Mouse (Mus musculus) kidney, adult 18-20 months (tissue): ENCODE measurements around the gene Ccdc93.

ENCODE experiments used
- DNase-seq: peaks from one replicate; pipeline ENCODE4 v3.0.0; 2021

The Ccdc93 gene

GRCm38 (mm10) chr1:121527600-121528398, 97.0 kb downstream of the Ccdc93 start:
- no peak for DNase-seq

- no peak for DNase-seq
Measured at GRCm38 (mm10) chr1:121528399-121528720, 97.5 kb downstream of the Ccdc93 start, which contains the start of gene Htr5b. Gene Htr5b, minus strand, starts transcription at chr1:121528465.

- no peak for DNase-seq
Measured at GRCm38 (mm10) chr1:121529286-121529685, 98.4 kb downstream of the Ccdc93 start.

GRCm38 (mm10) chr1:121531439-121531838, 100.6 kb downstream of the Ccdc93 start:
- no peak for DNase-seq

- no peak for DNase-seq
Measured at GRCm38 (mm10) chr1:121540361-121540760, 109.5 kb downstream of the Ccdc93 start.

- DNase-seq: no peak
Measured at GRCm38 (mm10) chr1:121546844-121547243, 116.0 kb downstream of the Ccdc93 start.

GRCm38 (mm10) chr1:121548667-121549066, 117.8 kb downstream of the Ccdc93 start:
- no peak for DNase-seq

GRCm38 (mm10) chr1:121549456-121549855, 118.6 kb downstream of the Ccdc93 start:
- no peak for DNase-seq

GRCm38 (mm10) chr1:121550801-121551456, 120.1 kb downstream of the Ccdc93 start:
- DNase-seq: no peak

- no peak for DNase-seq
Measured at GRCm38 (mm10) chr1:121551457-121551835, 120.6 kb downstream of the Ccdc93 start.
